Mouse (Mus musculus): ENCODE results near the gene Rab11a.

DNA sequence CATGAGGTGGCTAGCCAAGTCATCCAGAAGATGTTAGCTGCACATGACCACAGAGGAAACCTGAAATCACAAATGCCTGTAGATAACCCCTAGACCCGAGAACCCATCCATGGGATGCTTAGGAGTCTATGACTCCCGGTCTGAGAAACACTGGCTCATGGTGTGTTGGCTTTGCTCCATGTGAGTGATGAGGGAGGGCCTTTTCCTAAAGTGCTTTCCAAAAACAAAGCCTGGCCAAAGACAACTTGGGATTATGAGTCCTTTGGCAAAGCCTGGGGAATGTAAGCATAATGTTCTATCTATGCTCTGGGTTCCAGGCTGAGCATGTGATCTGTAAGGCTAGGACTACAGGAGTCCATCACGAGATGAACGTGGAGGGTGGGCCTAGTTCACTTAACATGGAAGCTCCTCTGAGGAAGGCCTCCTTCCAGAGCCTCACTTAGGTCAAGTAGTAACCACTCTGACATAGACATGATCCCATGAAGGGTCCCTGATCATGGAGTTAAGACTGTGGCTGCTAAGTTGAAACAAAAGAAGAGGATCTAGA is 40.0 kb upstream of the Rab11a start:
- TF ChIP-seq FLI1 (IDR thresholded peaks at IDR 0.05; ENCODE audit: low read length) = no peak
- no peak for TF ChIP-seq GATA1 (IDR thresholded peaks at IDR 0.05; ENCODE audit: borderline replicate concordance, low read length)

Data from megakaryocyte, embryonic 14.5 days (primary cell).